Mouse (Mus musculus) liver, postnatal 0 days (tissue): ENCODE results near the gene Trim47.

Source experiments
- CTCF ChIP-seq: sonication (generic); IDR thresholded peaks from 2 replicates; pipeline ENCODE4 v1.5.1; 2016; ENCODE audit warnings: antibody characterized with exemption, low read depth
- EP300 ChIP-seq: IDR thresholded peaks from 2 replicates; pipeline ENCODE4 v1.6.1; 2016; ENCODE audit warnings: antibody characterized with exemption, low read depth, mild to moderate bottlenecking

DNA sequence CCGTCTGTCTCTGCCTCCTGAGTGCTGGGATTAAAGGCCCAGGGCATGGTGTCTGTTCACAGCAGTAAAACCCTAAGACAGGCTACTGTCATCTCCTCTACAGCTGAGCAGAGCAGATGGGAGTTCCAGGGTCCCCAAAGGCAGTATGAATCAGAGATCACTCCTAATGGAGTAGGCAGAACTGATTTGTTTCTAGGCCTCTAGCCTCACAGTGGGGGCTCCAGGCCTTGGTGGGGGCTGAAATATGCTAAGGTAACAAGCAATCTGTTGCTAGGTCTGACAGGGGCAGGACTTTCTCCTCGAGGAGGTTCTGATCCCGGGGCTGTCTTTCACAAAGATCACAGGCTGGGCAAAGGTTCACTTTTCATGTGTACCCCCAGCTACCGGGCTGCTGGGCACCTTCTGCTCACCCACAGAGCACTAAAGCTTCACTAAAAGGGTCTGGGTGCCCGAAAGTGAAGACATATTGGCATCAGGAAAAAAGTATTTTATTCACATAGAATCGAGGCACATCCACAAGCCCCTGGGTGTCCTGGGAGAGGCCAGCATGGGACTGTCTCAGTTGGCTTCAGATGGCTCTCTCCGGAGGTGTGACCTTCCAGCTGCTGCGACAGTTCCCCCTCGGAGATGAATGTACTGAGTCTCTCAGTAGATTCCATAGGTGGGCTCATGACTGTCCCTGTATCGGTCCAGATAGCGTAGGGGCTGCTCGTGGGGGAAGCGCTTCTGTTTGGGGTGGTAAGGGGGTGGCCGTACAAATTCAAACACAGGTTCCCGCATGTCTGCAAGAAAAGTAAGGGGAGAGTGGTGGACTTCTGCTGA is 4.5 kb upstream of the Trim47 start:
- TF ChIP-seq CTCF = no peak
- no peak for TF ChIP-seq EP300
